Mouse (Mus musculus): ENCODE measurements at regions not wholly inside any gene's neighbourhood (a gene's known extent, or its start where the extent isn't known, plus 50 kb on each side); places are given as distances from the start of the nearest gene placed in this dataset.

DNA sequence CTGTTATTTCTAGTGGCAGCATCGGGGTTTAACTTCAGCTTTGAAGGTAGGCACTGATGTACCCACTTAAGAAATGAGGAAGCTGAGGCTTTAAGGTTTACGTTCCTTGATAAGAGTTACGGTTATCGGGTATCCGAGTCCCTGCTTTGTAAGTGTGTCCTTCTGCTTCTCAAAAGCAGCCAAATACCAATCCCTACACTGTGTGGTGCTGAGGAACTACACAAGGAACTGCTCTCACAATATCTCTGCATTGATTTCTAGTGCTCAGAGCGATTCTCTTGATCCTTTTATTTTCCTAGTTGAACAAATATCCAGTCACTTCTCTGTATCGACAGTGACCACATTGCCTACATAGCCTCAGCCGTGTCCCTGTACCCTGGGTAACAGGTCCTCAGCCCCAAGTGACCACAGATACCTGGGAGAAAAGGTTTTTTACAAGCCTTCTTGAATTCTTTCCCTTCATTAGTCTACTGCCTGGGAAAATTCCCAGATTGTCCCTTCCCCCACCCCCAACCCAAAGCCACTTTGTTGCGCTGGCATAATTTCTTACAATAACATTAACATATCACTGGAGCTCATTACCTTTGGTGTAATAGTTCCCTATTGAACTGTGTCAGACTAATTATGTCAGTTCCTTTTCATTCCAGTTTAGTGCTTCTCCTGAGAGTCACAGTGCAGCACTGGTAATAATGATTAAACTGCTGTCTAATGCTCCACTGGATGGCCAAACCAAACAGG, 184.0 kb upstream of the Nlrp1b start:
- TF ChIP-seq POLR2A (IDR thresholded peaks at IDR 0.05; ENCODE audit: borderline replicate concordance, extremely low read depth, insufficient read depth, insufficient read length, poor library complexity, severe bottlenecking) (no peak), CTCF (IDR thresholded peaks at IDR 0.05; ENCODE audit: borderline replicate concordance, extremely low read depth, insufficient read depth, insufficient read length) (no peak)

All from brain, embryonic 14.5 days (tissue).